Mouse (Mus musculus) lung, adult 2 months (tissue): Measurements from ENCODE around the gene Gpatch3. TPM values are rescaled to one million over a fixed set of nuclear protein-coding genes. Genes with fewer than 3 reads are reported as not detected.

ENCODE experiments used
- DNase-seq: peaks from one replicate; pipeline ENCODE4 v3.0.0; 2022
- H3K4me1 ChIP-seq: fragments of 200-500 bp; 2 replicates; pipeline ENCODE4 v1.6.1; 2011; ENCODE audit warnings: low read length; ENCODE audit not compliant: control insufficient read depth, insufficient read depth
- H3K4me3 ChIP-seq: fragments of 200-500 bp; replicated peaks from 2 replicates; pipeline ENCODE3; 2011; ENCODE audit warnings: low read depth, mild to moderate bottlenecking, control low read depth, low read length; ENCODE audit errors: extremely low read depth
- CTCF ChIP-seq: fragments of 200-500 bp; IDR thresholded peaks from 2 replicates; pipeline ENCODE4 v1.5.1; 2011; ENCODE audit warnings: mild to moderate bottlenecking, low read length, control low read depth; ENCODE audit not compliant: insufficient read depth
- POLR2A ChIP-seq: fragments of 200-500 bp; IDR thresholded peaks from 2 replicates; pipeline ENCODE4 v1.6.1; 2011; ENCODE audit warnings: low read depth, mild to moderate bottlenecking, control low read depth, low read length, borderline replicate concordance; ENCODE audit errors: extremely low read depth
- WGBS: fragments of 180-500 bp; shearing (Covaris S2); methylation state at CpG from one replicate; pipeline ENCODE4 v1.1.7; 2018; 5-methylcytosine and 5-hydroxymethylcytosine counted together
- polyA plus RNA-seq: library from polyadenylated mRNA; depleted of rRNA; stranded (reverse); fragments of >200 nt; gene quantifications from 2 replicates; pipeline ENCODE4 v1.2.3, GENCODE M21; 2012

Gpatch3 gene
- polyA plus RNA-seq, 1 experiment = 5.2 TPM

DNA sequence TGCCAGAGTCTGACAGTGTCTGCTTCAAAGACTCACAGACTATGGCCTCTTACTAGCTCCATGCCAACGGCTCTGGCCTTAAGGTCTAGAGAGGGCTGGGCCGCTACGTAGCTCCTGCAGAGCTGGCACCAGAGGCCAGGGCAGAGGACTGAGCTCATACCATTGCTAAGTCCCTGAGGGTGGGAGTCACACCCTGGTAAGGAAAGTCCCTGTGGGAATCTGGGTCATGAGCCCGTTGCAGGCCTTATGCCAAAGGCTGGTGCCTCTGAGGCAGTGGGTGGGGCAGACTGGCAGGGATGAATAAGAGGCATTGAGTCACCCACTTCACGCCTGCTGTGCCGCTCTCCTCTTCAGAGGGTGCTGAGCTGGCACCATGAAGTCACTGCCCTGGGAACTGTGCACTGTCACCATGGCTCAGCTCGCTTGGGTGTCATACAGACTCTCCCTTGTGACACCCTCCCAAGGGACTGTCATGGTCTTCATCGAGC is 39.8 kb downstream of the Gpatch3 start:
- WGBS = 31% methylated on average over 8 of the region's 8 CpGs
- TF ChIP-seq POLR2A (no peak), CTCF (no peak)
- Histone ChIP-seq H3K4me3 (no peak overlapping the region), H3K4me1 (peaks cover 31% of the 10 kb centered on the region)
- DNase-seq = peak; percentile 83

GRCm38 (mm10) chr4:133615416-133615815 is 40.9 kb downstream of the Gpatch3 start:
- H3K4me3 ChIP-seq = no peak overlapping the region
- whole genome bisulfite sequencing = 59% methylated on average over 10 of the region's 10 CpGs
- no peak for DNase-seq
- H3K4me1 ChIP-seq = peaks cover 39% of the 10 kb centered on the region
- no peak for TF ChIP-seq POLR2A
- TF ChIP-seq CTCF = no peak

GRCm38 (mm10) chr4:133617936-133618335 is 43.4 kb downstream of the Gpatch3 start:
- peaks cover 39% of the 10 kb centered on the region for H3K4me1 ChIP-seq
- no peak for TF ChIP-seq CTCF
- no peak for DNase-seq
- WGBS = 87% methylated on average over 11 of the region's 11 CpGs
- H3K4me3 ChIP-seq = no peak overlapping the region

DNA sequence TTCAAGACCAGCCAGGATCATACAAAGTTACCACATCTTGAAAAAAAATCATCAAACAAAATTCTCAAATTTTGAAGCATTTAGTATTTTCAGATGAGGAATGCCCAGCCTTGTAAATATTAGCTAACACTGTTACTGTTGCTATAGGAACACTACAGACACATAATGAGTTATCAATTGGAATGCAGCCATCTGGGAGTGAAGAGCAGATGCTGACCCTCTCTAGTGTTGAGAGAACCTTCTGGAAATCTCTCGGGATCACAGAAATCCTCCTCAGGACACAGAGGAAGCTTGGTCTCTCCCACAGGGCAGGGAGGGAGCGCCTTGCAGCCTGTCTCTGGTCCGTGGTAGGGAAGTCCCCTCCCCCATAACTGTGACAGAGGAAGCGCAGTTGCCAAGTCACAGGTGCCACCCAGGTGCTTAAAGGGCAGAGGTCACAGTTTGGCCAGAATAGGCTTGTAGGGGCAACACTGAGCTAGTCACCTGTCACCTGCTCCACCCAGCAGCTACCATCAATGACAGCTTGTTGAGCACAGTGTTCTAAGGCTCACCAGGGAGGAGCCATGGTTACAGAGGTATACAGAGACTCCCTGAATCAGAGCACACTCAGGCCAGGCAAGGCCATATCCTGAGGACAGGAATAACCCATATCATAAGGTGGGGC is 45.1 kb downstream of the Gpatch3 start:
- WGBS = 49% methylated on average over 4 of the region's 4 CpGs
- H3K4me3 ChIP-seq = no peak overlapping the region
- no peak for TF ChIP-seq POLR2A
- no peak for TF ChIP-seq CTCF
- H3K4me1 ChIP-seq = peaks cover 29% of the 10 kb centered on the region
- DNase-seq = no peak

GRCm38 (mm10) chr4:133620668-133621067 is 46.1 kb downstream of the Gpatch3 start:
- TF ChIP-seq CTCF = no peak
- no peak for TF ChIP-seq POLR2A
- 71% methylated on average over 8 of the region's 8 CpGs for WGBS
- DNase-seq = no peak
- Histone ChIP-seq H3K4me1 (peaks cover 30% of the 10 kb centered on the region), H3K4me3 (no peak overlapping the region)

DNA sequence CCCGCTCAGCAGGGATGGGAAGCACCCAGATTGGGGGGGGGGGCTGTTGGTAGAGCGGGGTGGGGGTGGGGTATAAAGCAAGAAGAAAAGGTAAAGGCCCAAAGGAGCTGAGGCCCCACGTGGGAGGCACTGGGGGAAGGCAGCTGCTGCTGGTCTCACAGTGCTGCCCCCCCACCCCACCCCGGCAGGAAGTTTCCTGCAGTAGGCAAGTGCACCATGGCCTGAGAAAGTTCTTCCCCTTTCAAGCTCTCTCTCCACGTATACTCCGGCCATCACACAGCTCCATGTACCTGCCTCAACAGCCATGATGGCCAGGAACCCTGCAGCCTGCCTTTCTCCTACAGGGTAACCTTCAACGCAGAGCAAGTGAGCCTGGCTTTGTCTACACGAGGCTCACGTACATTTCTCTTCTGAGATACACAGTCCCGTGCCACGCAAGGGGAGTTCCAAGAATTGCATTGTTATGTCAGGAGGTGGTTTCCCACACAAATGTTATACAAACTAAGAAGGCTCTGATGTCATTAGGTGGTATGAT is 47.7 kb downstream of the Gpatch3 start:
- Histone ChIP-seq H3K4me3 (no peak overlapping the region), H3K4me1 (peaks cover 25% of the 10 kb centered on the region)
- 59% methylated on average over 11 of the region's 11 CpGs for WGBS
- no peak for TF ChIP-seq POLR2A
- TF ChIP-seq CTCF = no peak
- no peak for DNase-seq

- no peak for DNase-seq
- Histone ChIP-seq H3K4me1 (peaks cover 24% of the 10 kb centered on the region), H3K4me3 (no peak overlapping the region)
- TF ChIP-seq POLR2A (no peak), CTCF (no peak)
- WGBS = 72% methylated on average over 7 of the region's 7 CpGs
Measured at GRCm38 (mm10) chr4:133624830-133625229, 50.3 kb downstream of the Gpatch3 start.

- 17% methylated on average over 11 of the region's 11 CpGs for whole genome bisulfite sequencing
- Histone ChIP-seq H3K4me3 (no peak overlapping the region), H3K4me1 (peaks cover 22% of the 10 kb centered on the region)
- TF ChIP-seq CTCF (no peak), POLR2A (no peak)
- DNase-seq = peak; percentile 72
Measured at GRCm38 (mm10) chr4:133625621-133626071, 51.1 kb downstream of the Gpatch3 start.

DNA sequence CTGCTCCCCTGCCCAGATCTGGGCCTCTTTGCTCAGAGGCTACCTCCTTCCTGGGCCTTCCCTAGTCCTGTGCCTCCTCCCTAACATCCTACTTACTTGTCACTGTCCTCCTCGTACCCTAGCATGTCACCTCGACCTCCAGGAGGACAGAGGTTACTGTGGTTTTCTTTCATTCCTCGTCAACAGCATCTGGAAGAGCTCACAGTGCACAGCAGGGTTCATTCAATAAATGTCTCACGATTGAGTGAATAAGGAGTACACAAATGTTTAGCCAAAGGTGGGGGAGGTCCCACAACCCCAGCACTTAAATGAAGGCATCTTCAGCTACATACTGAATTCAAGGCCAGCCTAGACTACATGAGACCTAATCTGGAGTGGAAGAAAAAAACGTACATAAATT is 51.7 kb downstream of the Gpatch3 start:
- 51% methylated on average over 5 of the region's 5 CpGs for WGBS
- no peak for DNase-seq
- Histone ChIP-seq H3K4me1 (peaks cover 25% of the 10 kb centered on the region), H3K4me3 (no peak overlapping the region)
- TF ChIP-seq CTCF (no peak), POLR2A (no peak)

- no peak overlapping the region for H3K4me3 ChIP-seq
- WGBS = 81% methylated on average over 9 of the region's 9 CpGs
- no peak for DNase-seq
- no peak for TF ChIP-seq CTCF
- TF ChIP-seq POLR2A = no peak
- H3K4me1 ChIP-seq = peaks cover 25% of the 10 kb centered on the region
Measured at GRCm38 (mm10) chr4:133626621-133627020, 52.1 kb downstream of the Gpatch3 start.

GRCm38 (mm10) chr4:133627039-133627438 is 52.5 kb downstream of the Gpatch3 start:
- WGBS = 85% methylated on average over 14 of the region's 14 CpGs
- no peak for DNase-seq
- Histone ChIP-seq H3K4me1 (peaks cover 26% of the 10 kb centered on the region), H3K4me3 (no peak overlapping the region)
- TF ChIP-seq CTCF (no peak), POLR2A (no peak)
